Mouse (Mus musculus) liver, embryonic 11.5 days (tissue): Measurements from ENCODE around the gene Ascc3. TPM values are rescaled to one million over a fixed set of nuclear protein-coding genes. Genes with fewer than 3 reads are reported as not detected.

ENCODE experiments used
- ATAC-seq: fragments of 200-750 bp; cut with Nextera tagmentation; replicated peaks from 2 replicates; pipeline ENCODE4 v1.8.0; 2017; ENCODE audit warnings: moderate number of reproducible peaks, mild to moderate bottlenecking, moderate TSS enrichment, moderate library complexity; ENCODE audit not compliant: low FRiP score
- DNase-seq: peaks from one replicate; pipeline ENCODE4 v3.0.0-alpha.2; 2017; ENCODE audit warnings: low spot score
- H3K27ac ChIP-seq: fragments of 300-500 bp; sonication (generic); 2 replicates; pipeline ENCODE4 v1.5.1; 2014; ENCODE audit warnings: mild to moderate bottlenecking, low read depth, low read length, control low read depth
- H3K27me3 ChIP-seq: fragments of 300-500 bp; sonication (generic); replicated peaks from 2 replicates; pipeline ENCODE4 v1.6.1; 2014; ENCODE audit warnings: low read length, mixed read lengths; ENCODE audit not compliant: control insufficient read depth, insufficient read depth
- H3K36me3 ChIP-seq: fragments of 300-500 bp; sonication (generic); 2 replicates; pipeline ENCODE4 v1.6.1; 2014; ENCODE audit warnings: mild to moderate bottlenecking, low read length, moderate library complexity, mixed read lengths; ENCODE audit not compliant: control insufficient read depth, insufficient read depth
- H3K4me1 ChIP-seq: fragments of 300-500 bp; sonication (generic); replicated peaks from 2 replicates; pipeline ENCODE4 v1.6.1; 2014; ENCODE audit warnings: low read length, mixed read lengths; ENCODE audit not compliant: control insufficient read depth, insufficient read depth
- H3K4me2 ChIP-seq: fragments of 300-500 bp; sonication (generic); 2 replicates; pipeline ENCODE4 v1.6.1; 2014; ENCODE audit warnings: mild to moderate bottlenecking, control low read depth, moderate library complexity
- H3K4me3 ChIP-seq: fragments of 300-500 bp; sonication (generic); 2 replicates; pipeline ENCODE4 v1.5.1; 2014; ENCODE audit warnings: low read depth, low read length, control low read depth
- H3K9ac ChIP-seq: fragments of 300-500 bp; sonication (generic); 2 replicates; pipeline ENCODE4 v1.6.1; 2014; ENCODE audit warnings: low read depth, low read length, control low read depth
- H3K9me3 ChIP-seq: fragments of 300-500 bp; sonication (generic); 2 replicates; pipeline ENCODE4 v1.6.1; 2016; ENCODE audit warnings: low read length, inconsistent platforms, mixed read lengths; ENCODE audit not compliant: control insufficient read depth
- WGBS: fragments of 180-500 bp; shearing (Covaris S2); extraction: QIAGEN DNeasy Blood & Tissue Kit; methylation state at CpG from one replicate; pipeline ENCODE4 v1.1.7; 2014; 5-methylcytosine and 5-hydroxymethylcytosine counted together
- polyA plus RNA-seq: library from polyadenylated mRNA; unstranded; fragments of >200 nt; fragmentation: Nextera tagmentation; extraction: Ambion mirVana; gene quantifications from 2 replicates; pipeline ENCODE4 v1.2.1, GENCODE M21; 2014

The Ascc3 gene
- polyA plus RNA-seq, 1 experiment from 2014 or later = 29.0 TPM

DNA sequence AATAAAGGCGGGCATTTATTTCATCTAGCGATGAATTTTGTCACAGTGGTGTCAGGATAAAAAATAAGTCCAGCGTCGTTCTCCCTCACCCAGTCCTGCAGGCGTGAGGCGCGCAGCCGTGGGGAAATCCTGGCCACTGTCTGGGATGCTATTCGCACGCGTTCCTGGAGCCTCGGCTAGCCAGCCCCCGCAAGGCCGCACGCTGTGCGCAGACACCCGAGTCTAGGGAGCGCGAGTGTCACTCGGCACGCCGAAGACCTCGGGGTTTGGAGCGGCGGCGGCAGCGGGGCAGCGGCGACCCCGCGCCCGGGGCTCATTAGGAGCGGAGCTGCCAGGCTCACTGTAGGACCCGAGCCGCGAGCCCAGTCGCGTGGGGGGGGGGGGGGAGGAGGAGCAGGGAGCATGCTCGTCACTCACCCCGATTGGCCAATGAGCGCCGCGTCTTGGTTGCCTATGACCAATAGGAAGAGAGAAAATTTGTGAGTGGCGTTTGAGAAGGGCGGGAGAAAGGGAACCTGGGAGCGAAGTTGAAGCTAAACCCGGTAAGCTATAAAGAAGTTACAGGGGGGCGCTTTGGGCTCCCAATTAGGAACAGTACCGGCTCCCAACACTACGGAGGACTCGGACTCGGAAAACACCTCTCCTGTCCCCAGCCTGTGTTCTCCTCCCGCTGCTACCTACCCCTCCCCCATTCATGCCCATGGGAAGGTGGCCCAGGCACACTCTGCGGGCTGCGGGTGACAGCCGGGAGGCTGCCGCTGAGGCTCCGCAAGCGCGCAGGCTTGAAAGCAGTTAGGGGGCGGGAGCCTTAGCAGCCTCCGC, 301.9 kb downstream of the Ascc3 start, which contains the start of gene Sim1:
Gene Sim1, plus strand, starts transcription at position 585 of the 822 bp plus-strand sequence.
- DNase-seq (peak; percentile 78), ATAC-seq (peak; percentile 85)
- Histone ChIP-seq H3K27ac (no peak within 1 kb of the TSS), H3K4me2 (peak within 1 kb of the TSS; percentile 58), H3K9ac (no peak within 1 kb of the TSS), H3K4me3 (peak within 1 kb of the TSS; percentile 31), H3K9me3 (no peaks in the 10 kb centered on the region), H3K4me1 (peaks cover 3% of the 10 kb centered on the region; the same call in 1 of the 2 replicates), H3K36me3 (no peaks in the 10 kb centered on the region), H3K27me3 (peaks cover 91% of the 10 kb centered on the region)
- under 1% methylated on average over 60 of the region's 62 CpGs for WGBS

DNA sequence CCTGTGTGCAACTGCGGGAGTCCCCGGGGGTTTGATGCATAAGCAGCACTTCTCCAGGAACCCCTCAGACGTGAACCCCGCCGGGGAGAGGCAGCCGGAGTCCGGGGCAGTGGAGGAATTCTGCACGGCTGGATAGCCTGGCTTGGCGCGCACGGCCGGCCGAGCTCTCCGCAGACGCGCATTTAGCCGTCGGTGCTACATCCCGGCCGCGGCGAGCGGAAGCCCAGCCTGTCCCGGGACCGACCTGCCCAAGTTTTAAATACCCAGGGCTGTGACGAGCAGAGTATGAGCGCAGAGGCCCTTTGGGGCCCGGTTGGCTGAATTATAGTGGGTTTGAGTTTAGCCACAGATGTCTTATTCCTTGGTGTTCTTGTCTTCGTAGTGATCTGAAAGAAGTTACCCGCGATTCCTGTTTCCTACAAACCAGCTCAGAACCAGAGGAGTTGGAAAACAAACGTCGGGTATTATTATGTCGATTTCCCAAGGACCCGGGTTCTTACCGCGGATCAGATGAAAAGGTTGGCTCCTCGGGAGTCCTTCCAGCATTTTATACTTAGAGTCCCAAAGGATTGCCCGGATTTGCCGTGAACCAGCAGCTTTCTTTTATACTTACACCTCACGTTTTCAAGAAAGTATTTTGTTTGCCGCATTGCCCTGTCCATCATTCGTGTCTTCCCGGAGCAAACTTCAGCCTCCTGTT, 302.8 kb downstream of the Ascc3 start:
- Histone ChIP-seq H3K9ac (no peak overlapping the region), H3K4me3 (peak overlapping the region; percentile 31), H3K4me1 (peaks cover 3% of the 10 kb centered on the region; the same call in 1 of the 2 replicates), H3K4me2 (peak overlapping the region; percentile 58), H3K36me3 (no peaks in the 10 kb centered on the region), H3K27me3 (peaks cover 89% of the 10 kb centered on the region), H3K27ac (no peak overlapping the region), H3K9me3 (no peaks in the 10 kb centered on the region)
- DNase-seq (no peak), ATAC-seq (peak; percentile 20; the same call in 1 of the 2 replicates)
- WGBS = 1% methylated on average over 44 of the region's 44 CpGs

DNA sequence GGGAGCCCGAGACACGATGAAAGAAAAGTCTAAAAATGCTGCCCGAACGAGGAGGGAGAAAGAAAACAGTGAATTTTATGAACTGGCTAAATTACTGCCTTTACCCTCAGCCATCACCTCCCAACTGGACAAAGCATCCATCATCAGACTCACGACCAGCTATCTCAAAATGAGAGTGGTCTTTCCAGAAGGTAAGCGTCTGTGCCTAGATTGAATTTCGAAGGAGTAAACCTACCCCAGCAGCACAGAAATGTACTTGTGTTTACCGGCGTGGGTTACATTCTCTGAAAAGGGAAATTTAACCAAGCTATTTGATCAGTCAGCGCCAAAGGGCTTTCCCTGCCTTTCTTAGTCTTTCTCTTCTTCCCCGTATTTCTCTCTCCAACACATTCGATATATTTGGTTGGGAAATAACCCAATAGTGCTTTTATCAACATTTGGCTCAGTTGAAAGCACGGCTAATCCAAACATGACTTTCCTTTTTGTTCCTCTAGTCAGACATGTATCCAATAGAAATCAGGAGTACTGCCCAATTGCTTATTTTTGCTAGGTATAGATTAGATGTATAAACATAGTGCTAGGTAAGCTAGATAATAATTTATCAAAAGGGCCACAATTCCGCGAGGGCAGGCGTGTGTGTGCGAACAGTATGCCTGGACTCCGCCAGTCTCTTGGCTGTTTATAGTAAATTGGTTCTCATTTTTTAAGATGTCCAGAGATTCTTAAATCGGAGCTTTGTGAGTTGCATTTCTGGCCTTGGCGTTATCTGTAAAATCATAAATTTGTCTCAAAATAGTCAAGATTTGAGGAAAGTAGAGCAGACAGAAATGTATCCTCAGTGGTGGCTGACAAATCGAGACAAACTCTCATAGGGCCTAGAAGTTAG, 303.7 kb downstream of the Ascc3 start:
- no peak overlapping the region for H3K4me2 ChIP-seq
- no peak overlapping the region for H3K4me3 ChIP-seq
- WGBS = 6% methylated on average over 21 of the region's 21 CpGs
- no peaks in the 10 kb centered on the region for H3K9me3 ChIP-seq
- peaks cover 3% of the 10 kb centered on the region; the same call in 1 of the 2 replicates for H3K4me1 ChIP-seq
- no peak for ATAC-seq
- H3K27me3 ChIP-seq = peaks cover 89% of the 10 kb centered on the region
- no peaks in the 10 kb centered on the region for H3K36me3 ChIP-seq
- no peak overlapping the region for H3K27ac ChIP-seq
- DNase-seq = no peak
- H3K9ac ChIP-seq = no peak overlapping the region

DNA sequence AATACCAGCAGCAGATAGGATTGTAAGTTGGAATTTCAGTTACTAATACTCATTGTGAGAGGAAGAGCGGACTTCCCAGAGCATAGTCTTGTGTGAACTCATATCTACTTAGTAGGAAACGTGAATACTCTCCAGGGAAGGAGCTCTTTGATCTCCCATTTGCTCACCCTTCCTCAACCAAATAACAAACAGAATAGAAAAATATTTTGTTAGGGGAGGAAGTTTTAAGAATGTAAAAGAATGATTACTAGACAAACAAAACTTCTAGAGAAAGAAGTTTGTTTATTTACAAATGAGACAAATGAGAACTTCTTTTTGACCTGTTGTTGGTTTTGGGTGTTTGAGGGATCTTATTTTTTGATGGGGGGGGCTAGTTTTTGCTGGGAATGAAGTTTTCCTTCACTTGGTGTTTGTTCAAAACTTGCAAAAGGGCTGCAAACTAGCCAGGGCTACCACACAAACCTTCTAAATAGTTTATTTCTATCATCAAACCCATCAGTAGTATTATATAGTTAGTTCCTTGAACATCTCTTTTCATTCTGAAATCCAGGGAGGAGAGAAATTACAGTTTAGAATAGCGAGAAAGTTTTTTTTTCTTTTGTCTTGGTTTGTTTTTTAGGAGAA, 304.4 kb downstream of the Ascc3 start:
- Histone ChIP-seq H3K27ac (no peak overlapping the region), H3K4me3 (no peak overlapping the region), H3K36me3 (no peaks in the 10 kb centered on the region), H3K9ac (no peak overlapping the region), H3K9me3 (no peaks in the 10 kb centered on the region), H3K4me2 (no peak overlapping the region), H3K27me3 (peaks cover 90% of the 10 kb centered on the region), H3K4me1 (peaks cover 3% of the 10 kb centered on the region; the same call in 1 of the 2 replicates)
- DNase-seq = no peak
- ATAC-seq = no peak
- WGBS = 4% methylated on average over 3 of the region's 3 CpGs

DNA sequence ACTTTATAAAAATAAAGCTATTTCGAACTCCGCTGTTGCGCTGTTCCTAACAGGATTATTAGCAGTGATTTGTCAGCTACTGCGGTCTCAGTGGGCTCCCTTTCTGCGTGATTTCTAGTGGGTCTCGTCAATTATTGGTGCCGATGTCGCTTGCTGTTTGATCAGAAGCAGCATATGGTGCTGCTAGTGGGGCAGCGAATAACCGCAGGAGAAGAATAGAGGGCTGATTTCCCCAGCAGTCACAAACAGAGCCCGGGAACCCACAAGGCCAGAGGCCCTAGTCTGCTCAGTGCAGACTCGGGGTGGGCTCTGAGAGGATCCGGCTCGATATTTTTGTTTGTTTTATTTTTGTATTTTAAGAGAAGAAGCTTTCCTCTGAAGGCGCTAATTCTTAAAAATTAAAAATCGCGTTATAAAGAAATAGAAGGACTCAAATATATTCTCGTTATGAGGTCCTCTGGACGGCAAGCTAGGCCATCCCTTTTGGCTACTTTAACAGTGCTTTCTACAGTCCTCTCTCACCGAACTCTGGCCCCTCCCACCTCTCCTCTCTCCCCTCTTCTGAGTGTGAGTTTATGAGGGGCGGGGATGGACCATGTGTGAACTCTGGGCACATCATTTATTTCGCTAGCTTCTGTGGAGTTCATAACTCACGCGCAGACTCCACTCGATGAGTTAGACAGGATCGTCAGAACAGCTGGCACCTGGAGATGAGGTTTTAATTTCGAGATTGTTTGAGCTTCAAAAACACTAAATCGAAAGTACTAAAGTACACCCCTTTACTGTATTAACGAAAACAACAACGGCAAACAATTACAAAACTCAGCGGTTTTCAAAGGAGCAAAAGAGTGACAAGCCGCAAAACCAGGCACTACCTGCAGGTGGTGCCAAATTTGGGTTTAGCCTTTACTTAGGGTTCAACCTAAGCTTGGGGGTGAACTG, 305.3 kb downstream of the Ascc3 start:
- ATAC-seq (no peak), DNase-seq (no peak)
- Histone ChIP-seq H3K9me3 (no peaks in the 10 kb centered on the region), H3K27ac (no peak overlapping the region), H3K4me1 (peaks cover 3% of the 10 kb centered on the region; the same call in 1 of the 2 replicates), H3K4me2 (no peak overlapping the region), H3K9ac (no peak overlapping the region), H3K4me3 (no peak overlapping the region), H3K36me3 (no peaks in the 10 kb centered on the region), H3K27me3 (peaks cover 90% of the 10 kb centered on the region)
- WGBS = 3% methylated on average over 32 of the region's 32 CpGs

DNA sequence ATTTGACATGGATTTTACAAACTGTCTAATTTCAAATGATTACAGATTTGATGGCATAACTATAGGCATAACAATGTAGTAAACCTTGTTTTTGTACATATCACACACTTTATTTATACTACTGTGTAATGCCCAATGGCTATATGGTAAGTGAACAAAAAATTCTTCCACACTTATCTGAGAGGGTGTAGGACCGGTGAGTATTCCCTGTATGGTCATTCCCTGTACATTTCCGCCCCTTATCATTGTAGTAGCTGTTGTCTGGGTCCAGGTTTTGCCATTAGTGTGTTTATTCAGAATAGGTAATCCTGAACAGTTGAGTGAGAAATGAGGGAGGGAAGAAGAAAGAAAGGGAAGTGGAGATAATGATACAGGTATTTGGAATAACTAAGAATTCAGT, 306.2 kb downstream of the Ascc3 start:
- no peaks in the 10 kb centered on the region for H3K36me3 ChIP-seq
- no peak overlapping the region for H3K4me3 ChIP-seq
- H3K4me2 ChIP-seq = no peak overlapping the region
- no peak for ATAC-seq
- no peak for DNase-seq
- H3K9me3 ChIP-seq = no peaks in the 10 kb centered on the region
- no peak overlapping the region for H3K27ac ChIP-seq
- 20% methylated on average over 2 of the region's 2 CpGs for WGBS
- peaks cover 90% of the 10 kb centered on the region for H3K27me3 ChIP-seq
- H3K4me1 ChIP-seq = peaks cover 3% of the 10 kb centered on the region; the same call in 1 of the 2 replicates
- no peak overlapping the region for H3K9ac ChIP-seq

DNA sequence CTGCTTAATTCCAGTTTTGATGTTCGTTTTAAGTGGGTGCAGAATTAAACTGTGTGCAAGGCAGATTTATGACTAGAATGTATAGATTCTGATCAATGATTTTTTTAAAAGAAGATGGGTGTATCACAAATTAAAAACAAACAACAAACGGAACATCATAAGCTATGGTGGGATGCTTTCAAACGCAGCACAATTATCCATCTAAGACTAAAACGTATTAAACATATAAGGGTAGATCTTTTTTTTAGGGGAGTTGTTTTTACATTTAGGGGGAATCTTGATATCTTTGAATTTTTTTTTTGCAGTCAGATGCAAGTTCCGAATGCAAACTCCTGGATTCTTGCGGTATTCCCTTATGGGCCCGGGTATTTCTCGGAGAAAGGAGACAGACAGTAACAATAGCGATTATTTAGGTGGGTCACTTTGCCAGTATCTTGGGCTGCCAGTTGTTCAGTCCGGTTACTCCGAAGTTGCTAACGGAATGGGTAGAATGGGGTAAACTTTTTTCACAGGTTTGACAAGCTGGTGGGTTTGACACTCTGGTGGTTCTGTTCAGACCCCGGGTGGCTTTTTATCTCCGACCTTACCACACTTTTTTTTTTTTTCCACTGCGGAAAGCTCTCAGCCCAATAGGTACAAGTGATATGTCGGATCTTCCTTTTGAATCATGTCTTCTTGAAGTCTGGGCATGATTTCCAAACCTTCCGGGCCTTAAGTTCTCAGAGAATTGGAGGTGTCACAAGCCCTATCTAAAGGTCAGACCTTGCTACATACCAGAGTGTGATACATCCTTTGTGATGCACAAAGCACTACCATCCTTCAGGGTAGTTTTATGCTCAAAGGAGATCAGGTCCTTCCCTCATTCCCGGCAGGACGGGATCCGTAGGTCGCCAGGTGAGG, 307.6 kb downstream of the Ascc3 start:
- H3K9ac ChIP-seq = no peak overlapping the region
- H3K9me3 ChIP-seq = no peaks in the 10 kb centered on the region
- H3K4me2 ChIP-seq = no peak overlapping the region
- no peaks in the 10 kb centered on the region for H3K36me3 ChIP-seq
- H3K27ac ChIP-seq = no peak overlapping the region
- no peak overlapping the region for H3K4me3 ChIP-seq
- WGBS = 4% methylated on average over 21 of the region's 21 CpGs
- DNase-seq (no peak), ATAC-seq (no peak)
- H3K4me1 ChIP-seq = no peaks in the 10 kb centered on the region
- H3K27me3 ChIP-seq = peaks cover 90% of the 10 kb centered on the region
